Mouse (Mus musculus): Measurements from ENCODE around the gene Creb1.

GRCm38 (mm10) chr1:64653701-64654100 lies 121.3 kb downstream of the Creb1 start:
- TF ChIP-seq CTCF (conservative IDR thresholded peaks at IDR 0.05; ENCODE audit: low read length) = no peak
- no peak for TF ChIP-seq POU5F1 (IDR thresholded peaks at IDR 0.05; ENCODE audit: borderline replicate concordance, low read length)

All from E14TG2a.4 (cell line).